Mouse (Mus musculus) layer of hippocampus, adult 2 months (tissue): Measurements from ENCODE around the gene Mettl25. TPM values are rescaled to one million over a fixed set of nuclear protein-coding genes. Genes with fewer than 3 reads are reported as not detected.

ENCODE experiments used
- DNase-seq, 2 experiments: peaks; one replicate each; pipeline ENCODE4 v3.0.0; 2022; ENCODE audit warnings: low spot score in 2 of 2
- H3K27ac ChIP-seq: fragments of 200-600 bp; 2 replicates; pipeline ENCODE4 v1.8.1; 2022
- H3K4me3 ChIP-seq: fragments of 200-600 bp; 2 replicates; pipeline ENCODE4 v1.8.1; 2022; ENCODE audit warnings: mild to moderate bottlenecking
- CTCF ChIP-seq: fragments of 200-600 bp; conservative IDR thresholded peaks from 2 replicates; pipeline ENCODE4 v1.8.1; 2022; ENCODE audit warnings: antibody characterized with exemption, mild to moderate bottlenecking, moderate library complexity
- long read RNA-seq, 2 experiments: library from polyadenylated mRNA; stranded (forward); transcript quantifications; one replicate each; pipeline ENCODE4 v2.0.0; 2021; ENCODE audit warnings: borderline mapping rate in 2 of 2
- total RNA-seq, 2 experiments: library from RNA; stranded (reverse); gene quantifications; 2 replicates each; pipeline ENCODE4 v1.2.3; 2021

Mettl25 gene
- total RNA-seq, result 1 to 10 TPM; 6.1 to 6.9 TPM
- long read RNA-seq, experiment 1, partial matches to known transcripts, result 0 of 4 reads
- long read RNA-seq, experiment 1, other reads (novel, unspliced or antisense), result 3 of 4 reads
- long read RNA-seq, experiment 2, partial matches to known transcripts, result 0 of 9 reads
- long read RNA-seq, experiment 2, other reads (novel, unspliced or antisense), result 8 of 9 reads

DNA sequence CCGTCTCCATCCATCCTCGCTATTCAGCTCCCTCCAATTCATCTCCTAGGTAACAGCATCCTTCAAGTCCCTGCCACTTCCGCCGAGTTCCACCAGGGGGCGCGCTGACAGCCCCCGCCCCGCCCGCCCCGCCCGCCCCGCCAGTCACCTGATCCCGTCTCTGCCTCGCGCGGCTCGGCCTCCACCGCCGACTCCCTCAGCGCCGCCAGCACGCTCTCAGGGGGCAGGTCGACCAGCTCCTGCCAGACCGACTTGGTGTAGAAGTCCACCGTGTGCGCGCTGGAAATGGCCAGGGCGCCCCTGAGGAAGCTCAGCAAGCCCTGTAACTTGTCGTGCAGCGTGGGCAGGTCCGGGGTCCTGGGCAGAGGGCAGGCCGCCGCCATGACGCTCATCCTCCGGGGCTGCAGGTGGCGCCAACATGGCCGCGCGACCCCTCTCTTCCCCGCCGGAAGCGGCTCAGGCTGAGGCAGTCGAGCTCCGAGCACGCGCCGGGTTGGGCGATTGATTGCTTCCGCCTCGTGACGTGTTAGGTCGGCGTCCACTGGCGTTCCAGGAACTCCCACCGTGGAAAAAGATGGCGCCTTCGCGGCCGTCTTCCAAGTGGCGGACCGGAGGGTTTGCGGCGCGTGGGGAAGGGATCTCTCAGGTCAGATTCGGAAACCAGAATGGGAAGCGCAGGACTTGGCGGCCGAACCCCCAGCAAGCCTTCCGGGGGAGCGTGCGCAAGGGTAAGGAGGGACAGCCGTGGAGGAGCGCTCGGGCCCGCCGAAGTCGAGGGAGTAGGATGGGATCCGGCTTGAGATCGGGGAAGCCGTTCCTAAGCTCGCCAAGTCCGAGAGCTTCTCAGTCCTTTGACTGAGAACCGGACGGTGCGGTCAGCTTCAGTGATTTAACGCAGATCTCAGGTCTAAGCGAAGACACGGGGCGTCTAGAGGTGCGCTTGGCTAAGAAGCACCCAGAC lies at the start of gene Mettl25, which contains the start of gene Ccdc59:
Gene Mettl25, minus strand, starts transcription at position 453 of the 961 bp plus-strand sequence.
Gene Ccdc59, plus strand, starts transcription at position 140 of the 961 bp plus-strand sequence.
- H3K27ac ChIP-seq, result peak within 1 kb of the TSS; percentile 100
- peak; percentile 96 to 97 for DNase-seq
- peak; percentile 93 for TF ChIP-seq CTCF
- peak within 1 kb of the TSS; percentile 89 for H3K4me3 ChIP-seq

DNA sequence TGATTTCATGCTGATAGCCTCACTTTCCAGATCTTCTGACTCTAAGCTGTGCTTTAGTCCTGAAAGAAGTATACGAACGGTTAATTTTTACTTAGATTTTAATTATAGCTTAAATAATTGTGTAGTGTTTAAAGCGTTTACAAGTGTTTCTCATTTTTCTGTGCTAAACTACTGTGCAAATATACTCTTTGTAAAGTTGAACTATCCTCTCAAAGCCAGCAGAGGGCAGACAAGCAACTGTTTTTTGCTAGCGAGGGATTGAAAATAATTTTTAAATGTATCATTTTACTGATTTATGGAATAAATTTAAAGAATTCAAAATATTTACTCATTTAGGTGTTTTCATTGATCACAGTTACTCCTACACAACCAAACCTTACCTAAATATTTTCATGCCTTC lies 26.1 kb upstream of the Mettl25 start:
- Histone ChIP-seq H3K4me3 (no peak overlapping the region), H3K27ac (no peak overlapping the region)
- peak in 1 of 2 experiments; percentile 21 for DNase-seq
- TF ChIP-seq CTCF, result peak; percentile 83

DNA sequence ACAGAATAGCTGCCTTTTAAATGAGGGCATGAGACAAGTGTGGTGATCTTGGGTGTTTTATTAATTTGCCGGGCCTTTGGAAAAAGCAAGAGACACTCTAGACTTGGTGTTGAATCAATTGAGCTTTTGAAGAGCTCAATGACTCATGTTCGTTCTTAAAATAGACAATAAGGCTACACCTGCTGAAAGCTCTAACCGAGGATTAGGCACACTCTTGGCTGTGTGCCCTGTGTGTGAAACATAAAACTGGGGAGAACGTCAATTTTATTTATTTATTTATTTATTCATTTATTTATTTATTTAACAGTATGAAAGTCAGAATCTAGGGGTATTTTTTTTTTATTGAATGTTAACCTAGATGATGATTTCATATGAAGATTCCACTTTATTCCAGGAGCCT lies 10.0 kb upstream of the Mettl25 start:
- H3K4me3 ChIP-seq, result no peak overlapping the region
- no peak for TF ChIP-seq CTCF
- DNase-seq, result no peak
- H3K27ac ChIP-seq, result no peak overlapping the region

DNA sequence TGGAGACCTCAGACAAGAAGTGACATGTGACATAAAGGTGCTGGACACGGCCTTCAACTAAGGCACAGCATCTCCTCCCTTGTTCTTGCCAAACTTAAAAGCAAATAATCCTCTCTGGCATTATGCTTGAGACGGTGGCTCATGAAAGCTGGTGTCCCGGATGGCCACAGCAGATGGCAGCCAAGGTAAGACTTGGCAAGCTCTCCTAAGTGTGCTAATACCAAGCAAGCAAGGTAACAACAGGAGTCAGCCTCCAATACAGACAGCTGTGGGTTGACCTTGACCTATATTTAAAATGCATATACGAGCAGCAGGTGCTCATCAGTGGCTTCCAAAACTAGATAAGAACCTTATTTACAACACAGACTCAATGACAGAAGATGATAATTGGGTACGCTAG lies 9.1 kb upstream of the Mettl25 start:
- no peak overlapping the region for H3K4me3 ChIP-seq
- no peak overlapping the region for H3K27ac ChIP-seq
- no peak for DNase-seq
- no peak for TF ChIP-seq CTCF

DNA sequence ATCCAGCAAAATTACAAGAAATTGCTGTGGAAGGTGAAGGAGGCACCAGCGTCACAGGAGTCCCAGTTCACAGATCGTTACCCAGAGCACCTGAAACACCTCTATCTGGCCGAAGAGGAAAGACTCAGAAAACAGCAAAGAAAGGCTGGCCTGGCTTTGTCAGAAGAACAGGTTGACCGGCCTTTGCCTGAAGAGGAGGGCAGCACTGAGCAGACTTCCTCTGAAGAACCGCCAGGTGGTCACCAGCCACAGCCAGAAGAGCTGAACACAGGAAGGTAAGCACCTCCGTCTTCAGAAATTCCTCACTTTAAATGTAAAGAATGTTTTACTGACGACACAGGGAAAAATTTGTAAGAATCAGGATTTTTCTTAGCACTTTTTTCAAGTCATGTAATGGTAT lies 1.4 kb upstream of the Mettl25 start:
- no peak for TF ChIP-seq CTCF
- H3K4me3 ChIP-seq, result peak overlapping the region; percentile 89
- no peak for DNase-seq
- no peak overlapping the region for H3K27ac ChIP-seq

DNA sequence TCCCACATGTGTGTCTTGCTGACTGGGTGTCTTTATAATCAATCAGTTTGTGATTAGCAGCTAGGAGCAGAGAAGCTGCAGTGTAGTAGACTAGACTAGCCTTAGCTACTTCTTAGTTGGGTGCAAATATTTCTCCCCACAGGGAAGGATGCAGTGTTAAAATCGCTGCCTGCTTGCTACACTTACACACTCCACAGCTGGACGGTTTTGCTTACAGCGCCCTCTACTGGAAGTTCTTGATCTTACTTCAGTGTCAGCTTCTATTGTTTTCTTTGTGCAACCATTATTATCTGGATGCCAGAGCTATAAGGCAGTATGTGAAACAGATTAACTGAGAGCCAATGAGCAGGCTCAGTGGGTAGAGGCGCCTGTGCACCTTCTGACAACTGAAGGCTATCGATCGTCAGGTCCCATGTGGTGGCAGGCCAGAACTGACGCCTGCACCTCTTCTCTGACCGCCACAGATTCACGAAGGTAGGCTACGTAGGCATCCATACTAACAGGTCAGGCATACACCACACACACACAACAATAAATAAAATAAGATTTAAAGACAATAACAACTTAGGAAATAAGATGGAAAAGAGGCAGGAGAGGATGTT lies 6.5 kb downstream of the Mettl25 start:
- peak; percentile 32 to 41 for DNase-seq
- Histone ChIP-seq H3K27ac (no peak overlapping the region), H3K4me3 (no peak overlapping the region)
- TF ChIP-seq CTCF, result peak; percentile 81

DNA sequence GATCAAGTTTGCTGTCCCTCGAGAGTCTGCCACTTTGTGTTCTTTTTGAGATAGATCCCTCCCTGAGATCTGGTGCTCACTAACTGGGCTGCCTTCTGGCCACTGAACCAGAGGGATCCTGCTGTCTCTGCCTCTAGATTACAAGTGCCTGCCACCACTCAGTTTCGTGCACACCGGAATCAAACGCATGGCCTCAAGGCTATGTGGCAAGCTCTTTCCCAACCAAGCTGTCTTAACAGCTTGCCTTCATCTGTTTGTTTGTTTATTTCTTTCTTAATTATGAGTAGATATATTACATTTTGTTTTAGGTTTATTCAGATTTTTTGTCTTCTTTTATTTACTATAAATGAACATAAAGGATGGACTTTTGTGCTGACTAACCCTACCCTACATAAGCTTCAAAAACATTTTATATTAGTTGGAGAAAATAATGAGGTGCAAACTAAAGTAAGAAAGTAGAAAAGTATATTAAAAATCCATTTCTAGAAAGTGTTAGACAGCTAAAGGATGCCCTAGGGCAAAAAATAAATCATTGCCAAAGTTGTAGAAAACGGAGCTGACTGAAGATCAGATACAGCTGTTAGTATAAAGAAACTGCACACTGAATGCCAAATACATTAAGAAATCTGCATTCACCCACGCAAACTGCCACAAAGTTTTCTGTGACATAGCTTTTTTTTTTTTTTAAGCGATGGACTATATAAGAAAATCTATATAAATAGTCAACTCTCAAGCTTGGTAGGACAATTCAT lies 34.7 kb downstream of the Mettl25 start:
- Histone ChIP-seq H3K27ac (no peak overlapping the region), H3K4me3 (no peak overlapping the region)
- no peak for DNase-seq
- no peak for TF ChIP-seq CTCF

DNA sequence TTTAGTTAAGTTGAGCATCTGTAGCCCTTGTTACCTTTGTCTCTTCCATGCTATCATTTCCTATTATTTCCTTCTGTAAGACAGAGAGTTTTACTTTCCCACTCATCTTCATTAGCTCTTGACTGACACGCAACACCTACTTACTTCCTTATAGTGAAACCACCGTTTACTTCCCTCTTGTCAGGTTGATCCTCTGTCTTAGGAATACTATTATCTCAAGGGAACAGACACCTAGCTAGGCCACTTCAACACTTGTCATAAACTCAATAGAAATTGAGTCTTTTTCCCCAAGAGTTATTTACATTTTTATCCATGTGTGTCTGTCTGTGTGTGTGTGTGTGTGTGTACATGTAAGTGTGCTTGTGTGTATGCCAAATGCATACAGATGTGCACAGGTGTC lies 37.7 kb downstream of the Mettl25 start:
- no peak for TF ChIP-seq CTCF
- Histone ChIP-seq H3K4me3 (no peak overlapping the region), H3K27ac (no peak overlapping the region)
- DNase-seq, result no peak

DNA sequence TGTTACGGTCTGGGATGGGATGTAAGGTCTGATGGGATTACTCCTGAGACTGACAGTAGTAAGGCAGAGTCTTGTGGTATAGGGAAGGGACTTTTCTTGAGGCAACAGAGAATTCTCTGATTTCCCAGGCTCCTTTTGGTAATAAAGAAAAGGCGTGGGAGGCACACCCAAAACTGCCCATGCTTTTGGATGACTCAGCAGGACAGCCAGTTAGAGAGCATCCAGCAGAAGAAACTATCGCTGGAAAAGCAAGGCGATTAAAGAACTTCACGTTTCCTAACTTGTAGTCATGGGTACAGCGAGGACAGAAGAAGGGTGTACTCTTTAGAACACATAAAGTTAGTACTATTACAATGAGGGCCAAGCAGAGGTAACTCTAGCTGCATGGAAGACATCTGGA lies 39.0 kb downstream of the Mettl25 start:
- no peak for TF ChIP-seq CTCF
- H3K4me3 ChIP-seq, result no peak overlapping the region

DNA sequence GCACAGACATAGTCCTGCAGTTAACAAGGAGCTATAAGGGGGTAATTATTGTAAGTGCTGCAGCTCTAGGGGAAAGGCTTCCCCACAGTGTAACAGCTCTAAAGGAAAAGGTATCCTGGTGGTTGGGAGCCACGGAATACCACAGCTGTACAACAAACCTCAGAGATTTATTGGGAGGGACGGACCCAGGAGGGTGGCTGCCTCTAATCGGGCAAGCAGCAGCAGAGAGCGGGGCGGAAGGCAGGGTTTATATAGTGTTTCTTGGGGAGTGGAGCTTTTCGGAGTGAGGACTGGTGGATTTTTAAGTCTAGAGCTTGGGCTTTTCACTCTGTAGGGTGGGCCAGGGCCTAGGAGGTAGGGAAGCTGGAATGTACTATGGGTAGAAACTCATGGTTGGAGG lies 40.0 kb downstream of the Mettl25 start:
- DNase-seq, result no peak
- no peak overlapping the region for H3K27ac ChIP-seq
- no peak overlapping the region for H3K4me3 ChIP-seq
- TF ChIP-seq CTCF, result no peak

More for the DNA sequence above, 39.0 kb downstream of the Mettl25 start:
- DNase-seq, result no peak
- H3K27ac ChIP-seq, result no peak overlapping the region

DNA sequence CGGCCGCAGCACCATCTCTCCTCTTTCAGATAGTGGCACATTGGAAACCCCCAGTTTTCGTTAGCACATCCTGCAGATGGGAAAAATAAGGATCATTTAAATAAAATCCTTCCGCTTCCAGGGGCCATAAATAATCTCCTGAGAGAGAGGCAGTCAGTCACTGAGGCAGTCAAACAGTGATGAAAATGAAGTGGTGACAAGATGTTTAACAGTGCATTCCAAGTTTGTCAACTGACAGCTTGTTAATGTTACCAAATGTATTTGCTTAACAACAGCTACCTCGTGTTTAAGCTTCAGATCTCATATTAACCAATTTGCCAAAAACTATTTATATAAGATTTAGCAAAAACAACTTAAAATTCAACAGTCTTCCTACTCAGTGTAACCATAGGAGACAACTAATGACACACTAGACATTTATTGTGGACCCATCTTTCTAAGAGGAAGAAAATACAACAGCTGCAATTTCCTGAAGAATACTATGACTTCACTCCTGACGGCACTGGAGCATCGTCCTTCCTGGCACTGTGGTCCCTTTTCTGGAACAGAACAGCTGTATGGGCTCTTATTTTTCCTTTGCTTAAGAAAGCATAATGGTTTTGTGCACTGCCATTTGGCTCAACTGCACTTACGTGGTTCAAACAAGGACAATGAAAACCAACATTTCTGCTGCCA lies 43.8 kb downstream of the Mettl25 start:
- no peak for DNase-seq
- TF ChIP-seq CTCF, result no peak
- Histone ChIP-seq H3K27ac (no peak overlapping the region), H3K4me3 (no peak overlapping the region)

DNA sequence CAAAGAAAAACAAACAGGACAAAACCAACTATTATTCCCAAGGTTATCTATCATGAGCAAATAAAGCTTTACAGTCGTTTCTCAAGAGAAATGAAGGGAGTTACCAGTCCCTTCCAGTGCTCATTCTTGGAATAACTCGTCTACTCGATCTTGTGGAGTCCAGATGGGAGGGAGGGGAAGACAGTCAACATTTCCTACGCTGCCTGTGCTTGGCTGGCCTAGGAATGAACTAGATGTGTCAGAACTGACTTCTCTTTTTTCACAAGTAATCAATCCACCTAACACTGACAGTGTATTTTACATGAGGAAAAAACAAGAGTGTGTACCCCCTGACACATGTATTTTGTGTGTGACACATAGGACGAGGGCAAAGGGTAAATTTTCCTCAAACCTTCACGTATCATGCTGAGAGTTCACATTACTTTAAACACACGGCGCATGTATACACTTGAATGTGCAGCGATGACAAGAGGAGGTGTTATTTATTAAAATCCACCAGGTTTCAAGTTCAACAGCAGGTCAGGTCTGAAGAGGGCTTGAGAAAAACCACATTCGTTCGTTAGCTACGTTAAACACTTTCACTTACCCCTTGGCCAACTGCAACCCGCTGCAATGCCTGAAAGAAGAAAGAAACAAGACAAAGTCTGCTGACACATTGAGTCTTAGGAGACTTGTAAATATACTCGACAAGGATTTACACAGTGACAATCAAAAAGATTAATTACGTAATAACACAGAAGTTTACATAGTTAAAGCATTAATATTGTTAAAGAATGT lies 47.2 kb downstream of the Mettl25 start:
- DNase-seq, result no peak
- no peak for TF ChIP-seq CTCF

More for the DNA sequence above, 47.2 kb downstream of the Mettl25 start:
- Histone ChIP-seq H3K27ac (no peak overlapping the region), H3K4me3 (no peak overlapping the region)
